ENCODE assay signal across 17 mouse cellular contexts in genomic region chr6:47338113-47338512, GRCm38 (mm10).
DNase-seq lines count a peak whose midpoint lies in the region; ATAC-seq lines count a peak whose summit lies in the region.
"Had no signal": no experiment of that assay in that cellular context is flagged by ENCODE, and none has a peak within 500 bp of the region (broad histone marks: within the 10 kb centered on the region; RNA-seq: fewer than 3 reads in every experiment).

No protein-coding gene starts in this region.

- no peak for DNase-seq in heart, adult 11 months
- peak; percentile 12 for DNase-seq in ovary, adult 18-20 months (ENCODE audit: low spot score)
- no peak for DNase-seq in ovary, postnatal 14 days (ENCODE audit: low spot score)
- DNase-seq in testis, postnatal 14 days (ENCODE audit: low spot score) = peak; percentile 40
- DNase-seq in layer of hippocampus, postnatal 10 days (ENCODE audit: low spot score in 2 of 2) = no peak
- no peak for DNase-seq in gastrocnemius, postnatal 25 days
- DNase-seq: cerebellum, adult 2 months; gastrocnemius, postnatal 36 days; lung, postnatal 10 days; right cerebral cortex, postnatal 25 days; thymus, postnatal 14 days had no signal

- H3K36me3 ChIP-seq in heart, embryonic 16.5 days (ENCODE audit: control insufficient read depth, insufficient read depth) = no peaks in the 10 kb centered on the region
- H3K36me3 ChIP-seq in intestine, embryonic 16.5 days (ENCODE audit: control insufficient read depth, insufficient read depth, low read length) = no peaks in the 10 kb centered on the region
- H3K36me3 ChIP-seq: forebrain, embryonic 10.5 days; limb, embryonic 13.5 days; midbrain, embryonic 12.5 days had no signal

- 18% methylated on average over 6 of the region's 6 CpGs for WGBS in heart, embryonic 16.5 days
- WGBS in intestine, embryonic 16.5 days = 48% methylated on average over 6 of the region's 6 CpGs

- 0 out of 2 replicates have a peak, but pooled peaks have one; percentile 23 for ATAC-seq in heart, embryonic 16.5 days (replicated peaks; ENCODE audit: extremely low read depth, insufficient read depth, low FRiP score)
- peak; percentile 17 for ATAC-seq in intestine, embryonic 16.5 days
- ATAC-seq: CD4-positive, CD25-positive, alpha-beta regulatory T cell, adult 4 months had no signal

- H3K27ac ChIP-seq in heart, embryonic 16.5 days (ENCODE audit: low read length) = no peak overlapping the region
- H3K27ac ChIP-seq in intestine, embryonic 16.5 days (ENCODE audit: low read length) = peak overlapping the region; percentile 66
- H3K27ac ChIP-seq: forebrain, embryonic 10.5 days; limb, embryonic 13.5 days; midbrain, embryonic 12.5 days had no signal

- no peak overlapping the region for H3K9ac ChIP-seq in heart, embryonic 16.5 days (ENCODE audit: low read length)
- no peak overlapping the region for H3K9ac ChIP-seq in intestine, embryonic 16.5 days (ENCODE audit: low read depth, low read length)
- H3K9ac ChIP-seq: limb, embryonic 13.5 days; midbrain, embryonic 12.5 days had no signal

- H3K4me1 ChIP-seq in heart, embryonic 16.5 days (ENCODE audit: control insufficient read depth, insufficient read depth, low read length) = peaks cover 12% of the 10 kb centered on the region
- H3K4me1 ChIP-seq in intestine, embryonic 16.5 days (ENCODE audit: control insufficient read depth, insufficient read depth, low read length) = peaks cover 6% of the 10 kb centered on the region

- H3K27me3 ChIP-seq in heart, embryonic 16.5 days (ENCODE audit: control insufficient read depth, insufficient read depth, low read length) = no peaks in the 10 kb centered on the region
- no peaks in the 10 kb centered on the region for H3K27me3 ChIP-seq in intestine, embryonic 16.5 days (replicated peaks; ENCODE audit: control insufficient read depth, insufficient read depth, low read length)
- H3K27me3 ChIP-seq: limb, embryonic 13.5 days; midbrain, embryonic 12.5 days had no signal

- H3K4me3 ChIP-seq in heart, embryonic 16.5 days (ENCODE audit: low read length) = no peak overlapping the region
- no peak overlapping the region for H3K4me3 ChIP-seq in intestine, embryonic 16.5 days (ENCODE audit: low read length)
- H3K4me3 ChIP-seq: forebrain, embryonic 10.5 days; limb, embryonic 13.5 days; midbrain, embryonic 12.5 days had no signal

- H3K9me3 ChIP-seq in heart, embryonic 16.5 days (replicated peaks; ENCODE audit: control insufficient read depth, low read length) = no peaks in the 10 kb centered on the region
- no peaks in the 10 kb centered on the region for H3K9me3 ChIP-seq in intestine, embryonic 16.5 days (ENCODE audit: control insufficient read depth, low read length)
- H3K9me3 ChIP-seq: forebrain, embryonic 10.5 days; limb, embryonic 13.5 days; midbrain, embryonic 12.5 days had no signal

- H3K4me2 ChIP-seq in heart, embryonic 16.5 days (ENCODE audit: low read depth, low read length) = no peak overlapping the region
- no peak overlapping the region for H3K4me2 ChIP-seq in intestine, embryonic 16.5 days (ENCODE audit: low read depth, low read length)
- H3K4me2 ChIP-seq: limb, embryonic 13.5 days; midbrain, embryonic 12.5 days had no signal

Comparison
In these comparisons a context has a peak if more than half of its experiments do, and no peak if none do; other contexts are left out.
1. DNase-seq: peak in ovary, adult 18-20 months (single experiment) and testis, postnatal 14 days (single experiment); none in heart, adult 11 months (single experiment), ovary, postnatal 14 days (single experiment), layer of hippocampus, postnatal 10 days (0 of 2) and gastrocnemius, postnatal 25 days (single experiment).